Mouse (Mus musculus) neutrophil, adult 83 days (primary cell): ENCODE data around the gene Olfr877. TPM values are rescaled to one million over a fixed set of nuclear protein-coding genes. Genes with fewer than 3 reads are reported as not detected.

Source experiments
- total RNA-seq, 2 experiments: library from RNA; stranded (reverse); gene quantifications; one replicate each; pipeline ENCODE4 v1.2.4; 2023

The Olfr877 gene
- total RNA-seq, result not detected

DNA sequence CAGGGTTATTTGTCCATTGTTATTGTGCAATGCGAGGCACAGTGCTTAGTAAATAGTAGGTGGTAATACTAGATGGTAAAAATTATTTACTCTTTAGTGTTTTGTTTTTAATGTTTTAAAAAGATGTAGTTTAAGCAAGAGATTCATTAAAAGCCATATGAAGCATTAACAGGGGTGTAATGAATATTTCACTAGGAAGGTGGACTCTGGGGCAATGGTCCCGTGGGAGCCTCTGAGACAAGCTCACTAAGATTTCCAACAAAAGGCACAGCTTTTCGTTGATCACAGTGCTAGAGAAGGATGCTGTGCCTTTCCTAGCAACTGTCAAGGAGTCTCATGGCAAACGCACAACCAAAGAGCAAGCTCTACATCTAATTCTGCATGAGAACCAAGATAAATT is at the start of gene Olfr877:
Olfr877 (plus strand) TSS at position 301 of the 400 bp plus-strand sequence.

DNA sequence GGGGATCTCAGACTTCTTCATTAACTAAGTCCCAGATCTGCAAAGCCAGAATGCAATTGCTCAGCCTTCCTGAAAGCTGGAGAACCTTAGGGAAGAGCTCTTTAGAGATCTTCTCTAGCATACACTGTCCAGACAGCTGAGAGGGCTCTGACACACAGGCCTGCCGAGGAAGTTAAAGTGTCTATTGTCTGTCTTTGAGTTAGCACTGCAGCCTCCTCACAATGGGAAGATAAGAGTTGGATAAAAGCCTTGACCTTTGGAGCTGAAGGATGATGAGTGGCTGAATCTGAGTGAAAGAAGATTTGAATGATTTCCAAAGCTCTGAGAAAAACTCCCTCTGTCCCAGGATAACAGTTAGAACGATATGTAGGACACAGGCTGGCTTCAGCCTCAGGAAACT is 42.6 kb downstream of the Olfr877 start, which contains the start of gene Olfr145:
Olfr145 (plus strand) TSS at position 64 of the 400 bp plus-strand sequence.

Other genes with a start within 250 kb of the Olfr877 start
- 1 to 10 TPM in 1 of 2 experiments, not detected in 1; 1.0 TPM for gene Spa17, start 240.5 kb upstream of the Olfr877 start, total RNA-seq
- 10 to 100 TPM; 42.1 to 49.6 TPM for gene Tbrg1, start 197.0 kb upstream of the Olfr877 start, total RNA-seq
- gene Panx3, start 185.0 kb upstream of the Olfr877 start, total RNA-seq, result not detected
- not detected for gene Olfr160, start 138.0 kb upstream of the Olfr877 start, total RNA-seq
- gene Olfr874, start 109.2 kb upstream of the Olfr877 start, total RNA-seq, result not detected
- not detected for gene Olfr875, start 82.4 kb upstream of the Olfr877 start, total RNA-seq
- not detected for gene Olfr876, start 51.2 kb upstream of the Olfr877 start, total RNA-seq
- not detected for gene Olfr145, start 42.5 kb downstream of the Olfr877 start, total RNA-seq
- gene Olfr878, start 63.6 kb downstream of the Olfr877 start, total RNA-seq, result not detected
- gene Olfr881, start 137.6 kb downstream of the Olfr877 start, total RNA-seq, result not detected
- not detected for gene Olfr883, start 171.5 kb downstream of the Olfr877 start, total RNA-seq
- not detected for gene Olfr884, start 192.3 kb downstream of the Olfr877 start, total RNA-seq
- not detected for gene Olfr885, start 207.1 kb downstream of the Olfr877 start, total RNA-seq
- gene Olfr887, start 229.8 kb downstream of the Olfr877 start, total RNA-seq, result not detected